Mouse (Mus musculus) cortical plate, adult 2 months (tissue): ENCODE data around the gene Psma5.

Experiments used
- CTCF ChIP-seq: fragments of 200-500 bp; IDR thresholded peaks from 2 replicates; pipeline ENCODE4 v1.5.1; 2011; ENCODE audit warnings: mild to moderate bottlenecking, control low read depth, low read length; ENCODE audit not compliant: insufficient read depth; ENCODE audit errors: extremely low read depth
- POLR2A ChIP-seq: fragments of 200-500 bp; IDR thresholded peaks from 2 replicates; pipeline ENCODE4 v1.6.1; 2011; ENCODE audit warnings: mild to moderate bottlenecking, low read length, control low read depth; ENCODE audit not compliant: insufficient read depth; ENCODE audit errors: extremely low read depth

- TF ChIP-seq POLR2A (no peak), CTCF (no peak)
These were observed 30.0 kb upstream of the Psma5 start, which contains the start of gene Sypl2 for GRCm38 (mm10) chr3:108226558-108227350.
